Comparison of ENCODE assay signal across 20 mouse cellular contexts in the genomic region with DNA sequence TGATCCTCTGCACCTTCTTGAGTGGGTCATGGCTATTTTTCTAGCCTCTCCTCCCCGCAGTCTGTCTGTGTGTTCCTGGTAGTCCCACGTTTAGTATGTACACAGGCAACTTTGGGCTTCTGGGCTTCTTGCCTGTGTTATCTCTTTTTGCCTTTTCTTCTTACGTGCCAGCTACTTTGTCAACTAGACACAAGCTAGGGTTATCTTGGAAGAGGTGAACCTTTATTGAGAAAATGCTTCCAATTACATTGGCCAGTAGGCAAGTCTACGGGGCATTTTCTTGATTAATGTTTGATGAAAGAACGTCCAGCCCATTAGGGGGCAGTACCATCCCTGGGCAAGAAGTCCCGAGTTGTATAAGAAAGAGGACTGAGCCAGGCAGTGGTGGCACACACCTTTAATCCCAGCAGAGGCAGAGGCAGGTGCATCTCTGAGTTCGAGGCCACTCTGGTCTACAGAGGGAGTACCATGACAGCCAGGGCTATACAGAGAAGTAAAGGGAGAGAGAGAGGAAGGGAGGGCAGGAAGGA. TPM values are rescaled to one million over a fixed set of nuclear protein-coding genes. Genes with fewer than 3 reads are reported as not detected.
DNase-seq lines count a peak whose midpoint lies in the region; ATAC-seq and TF ChIP-seq lines count a peak whose summit lies in the region.
"Had no signal": no experiment of that assay in that cellular context is flagged by ENCODE, and none has a peak within 500 bp of the region (broad histone marks: within the 10 kb centered on the region; RNA-seq: fewer than 3 reads in every experiment).

No protein-coding gene starts in this region.

- WGBS in lung, postnatal 0 days: 49% methylated on average over 7 of the region's 7 CpGs
- WGBS in heart, embryonic 12.5 days: 68% methylated on average over 7 of the region's 7 CpGs
- WGBS in heart, embryonic 11.5 days (ENCODE audit: insufficient replicate concordance): 70% methylated on average over 7 of the region's 7 CpGs

- no peak overlapping the region for H3K4me3 ChIP-seq in lung, postnatal 0 days (ENCODE audit: low read depth, low read length)
- no peak overlapping the region for H3K4me3 ChIP-seq in heart, embryonic 12.5 days
- H3K4me3 ChIP-seq in heart, embryonic 11.5 days (ENCODE audit: low read depth, low read length): no peak overlapping the region
- H3K4me3 ChIP-seq: embryonic facial prominence, embryonic 12.5 days; erythroblast, embryonic 14.5 days; forebrain, embryonic 13.5 days; heart, embryonic 13.5 days; hindbrain, embryonic 15.5 days; limb, embryonic 12.5 days; liver, embryonic 15.5 days had no signal

- H3K4me2 ChIP-seq in lung, postnatal 0 days (replicated peaks; ENCODE audit: low read depth, low read length): no peak overlapping the region
- no peak overlapping the region for H3K4me2 ChIP-seq in heart, embryonic 12.5 days
- no peak overlapping the region for H3K4me2 ChIP-seq in heart, embryonic 11.5 days
- H3K4me2 ChIP-seq: embryonic facial prominence, embryonic 12.5 days; forebrain, embryonic 13.5 days; heart, embryonic 13.5 days; hindbrain, embryonic 15.5 days; limb, embryonic 12.5 days; liver, embryonic 15.5 days had no signal

- TF ChIP-seq EP300 in lung, postnatal 0 days (IDR thresholded peaks at IDR 0.05): no peak

- H3K9ac ChIP-seq in lung, postnatal 0 days (replicated peaks; ENCODE audit: low read depth): no peak overlapping the region
- H3K9ac ChIP-seq in heart, embryonic 12.5 days: no peak overlapping the region
- H3K9ac ChIP-seq in heart, embryonic 11.5 days (ENCODE audit: low read depth, low read length): no peak overlapping the region
- H3K9ac ChIP-seq: embryonic facial prominence, embryonic 12.5 days; forebrain, embryonic 13.5 days; heart, embryonic 13.5 days; hindbrain, embryonic 15.5 days; limb, embryonic 12.5 days; liver, embryonic 15.5 days had no signal

- ATAC-seq in lung, postnatal 0 days: no peak
- no peak for ATAC-seq in heart, embryonic 12.5 days (ENCODE audit: insufficient number of reproducible peaks, low FRiP score)
- no peak for ATAC-seq in heart, embryonic 11.5 days (replicated peaks; ENCODE audit: insufficient number of reproducible peaks, low FRiP score, low TSS enrichment)
- ATAC-seq: forebrain, embryonic 13.5 days; intestine, embryonic 16.5 days; midbrain, embryonic 16.5 days had no signal

- peak; percentile 20 for TF ChIP-seq CTCF in lung, postnatal 0 days (IDR thresholded peaks at IDR 0.05)

- no peaks in the 10 kb centered on the region for H3K4me1 ChIP-seq in lung, postnatal 0 days (ENCODE audit: insufficient read depth, low read depth, low read length)
- H3K4me1 ChIP-seq in heart, embryonic 12.5 days (replicated peaks): no peaks in the 10 kb centered on the region
- no peaks in the 10 kb centered on the region for H3K4me1 ChIP-seq in heart, embryonic 11.5 days (ENCODE audit: control insufficient read depth, insufficient read depth, low read length)
- H3K4me1 ChIP-seq: embryonic facial prominence, embryonic 12.5 days; hindbrain, embryonic 15.5 days had no signal

- no peaks in the 10 kb centered on the region for H3K36me3 ChIP-seq in lung, postnatal 0 days (ENCODE audit: insufficient read depth, low read length)
- H3K36me3 ChIP-seq in heart, embryonic 12.5 days: no peaks in the 10 kb centered on the region
- no peaks in the 10 kb centered on the region for H3K36me3 ChIP-seq in heart, embryonic 11.5 days (ENCODE audit: control insufficient read depth, insufficient read depth, low read length)
- H3K36me3 ChIP-seq: embryonic facial prominence, embryonic 12.5 days; heart, embryonic 13.5 days; hindbrain, embryonic 15.5 days; limb, embryonic 12.5 days; liver, embryonic 15.5 days had no signal

- H3K27ac ChIP-seq in lung, postnatal 0 days (ENCODE audit: low read length): no peak overlapping the region
- H3K27ac ChIP-seq in heart, embryonic 12.5 days (ENCODE audit: poor library complexity, severe bottlenecking): no peak overlapping the region
- H3K27ac ChIP-seq in heart, embryonic 11.5 days (ENCODE audit: low read depth, low read length): no peak overlapping the region
- H3K27ac ChIP-seq: embryonic facial prominence, embryonic 12.5 days; forebrain, embryonic 13.5 days; heart, embryonic 13.5 days; hindbrain, embryonic 15.5 days; limb, embryonic 12.5 days; liver, embryonic 15.5 days had no signal

- peak; percentile 19 to 30 for DNase-seq in kidney, adult 8-10 months
- DNase-seq in kidney, postnatal 10 days: no peak
- no peak for DNase-seq in lung, postnatal 0 days (ENCODE audit: low spot score)
- DNase-seq in lung, postnatal 4 days: no peak
- DNase-seq in kidney, postnatal 36 days: peak; percentile 22 to 38
- DNase-seq: adrenal gland, postnatal 14 days; cerebellum, adult 9-11 months; retina, postnatal 1 day; right cerebral cortex, postnatal 4 days had no signal

- H3K27me3 ChIP-seq in lung, postnatal 0 days (replicated peaks; ENCODE audit: insufficient read depth, low read length): no peaks in the 10 kb centered on the region
- H3K27me3 ChIP-seq in heart, embryonic 12.5 days (replicated peaks): no peaks in the 10 kb centered on the region
- H3K27me3 ChIP-seq in heart, embryonic 11.5 days (ENCODE audit: control insufficient read depth, insufficient read depth, low read length): no peaks in the 10 kb centered on the region
- H3K27me3 ChIP-seq: embryonic facial prominence, embryonic 12.5 days; forebrain, embryonic 13.5 days; heart, embryonic 13.5 days; hindbrain, embryonic 15.5 days; limb, embryonic 12.5 days had no signal

- no peaks in the 10 kb centered on the region for H3K9me3 ChIP-seq in lung, postnatal 0 days (ENCODE audit: low read length)
- peaks cover 3% of the 10 kb centered on the region; the same call in 1 of the 2 replicates for H3K9me3 ChIP-seq in heart, embryonic 12.5 days (replicated peaks)
- H3K9me3 ChIP-seq in heart, embryonic 11.5 days (replicated peaks; ENCODE audit: control insufficient read depth, low read length): no peaks in the 10 kb centered on the region
- H3K9me3 ChIP-seq: embryonic facial prominence, embryonic 12.5 days; forebrain, embryonic 13.5 days; hindbrain, embryonic 15.5 days; liver, embryonic 15.5 days had no signal

RNA-seq across cellular contexts. Expression of gene Tapt1, which starts 18.5 kb away (rescaled TPM):
- 31.3 and 31.8 TPM in 2 replicates for polyA plus RNA-seq in lung, postnatal 0 days (2015; fragmentation: Nextera tagmentation; extraction: Ambion mirVana)
- 28.3 and 32.6 TPM in 2 replicates for polyA plus RNA-seq in heart, embryonic 12.5 days (2016; fragmentation: Nextera tagmentation; extraction: Ambion mirVana)
- polyA plus RNA-seq in heart, embryonic 11.5 days (2014; fragmentation: Nextera tagmentation; extraction: Ambion mirVana): 23.8 and 26.9 TPM in 2 replicates

Comparison
In these comparisons a context has a peak if more than half of its experiments do, and no peak if none do; other contexts are left out.
1. DNase-seq: peak in kidney, adult 8-10 months (2 of 2) and kidney, postnatal 36 days (2 of 2); none in kidney, postnatal 10 days (single experiment), lung, postnatal 0 days (single experiment) and lung, postnatal 4 days (0 of 2).